Mouse (Mus musculus): ENCODE results near the gene Mfsd4b2. TPM values are rescaled to one million over a fixed set of nuclear protein-coding genes. Genes with fewer than 3 reads are reported as not detected.
A peak's percentile ranks its signal among the peaks of the same experiment; 100 is the strongest.
"Not testable (repeated sequence)": the region's sequence is repeated elsewhere in the genome, so short reads cannot be mapped to it uniquely, and the experiment has no call there.

The Mfsd4b2 gene
- total RNA-seq (2021) = under 1 TPM; 0.34 to 0.68 TPM

DNA sequence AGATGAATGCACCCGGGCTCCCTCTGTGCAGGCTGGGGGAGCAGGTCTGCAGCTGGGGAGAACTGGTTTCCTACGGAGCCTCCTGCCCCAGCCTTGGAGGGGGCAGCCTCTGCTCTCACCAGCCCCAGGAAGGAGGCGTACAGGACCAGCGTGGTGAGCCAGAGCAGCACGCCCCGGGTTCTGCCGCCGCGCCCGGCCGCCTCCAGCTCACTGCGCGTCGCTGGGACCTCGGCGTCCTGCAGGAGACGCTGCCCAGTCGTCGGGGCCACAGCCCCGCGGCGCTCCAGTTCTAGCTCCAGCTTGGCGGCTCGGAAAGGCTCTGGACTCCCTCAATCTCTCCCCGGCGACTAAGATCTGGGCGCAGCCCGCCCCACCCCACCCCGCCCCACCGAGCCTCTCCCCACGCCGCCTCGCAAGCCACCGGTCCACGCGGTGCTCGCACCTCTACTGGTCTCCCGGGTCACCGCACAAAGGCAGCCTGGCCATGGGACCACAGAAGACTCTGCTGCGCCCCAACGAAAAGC, at the start of gene Mfsd4b2:
Gene Mfsd4b2 (minus strand): TSS at position 308 of the 524 bp plus-strand sequence.
- DNase-seq (ENCODE audit: extremely low spot score in 1 of 2, low spot score in 1 of 2) = no peak

DNA sequence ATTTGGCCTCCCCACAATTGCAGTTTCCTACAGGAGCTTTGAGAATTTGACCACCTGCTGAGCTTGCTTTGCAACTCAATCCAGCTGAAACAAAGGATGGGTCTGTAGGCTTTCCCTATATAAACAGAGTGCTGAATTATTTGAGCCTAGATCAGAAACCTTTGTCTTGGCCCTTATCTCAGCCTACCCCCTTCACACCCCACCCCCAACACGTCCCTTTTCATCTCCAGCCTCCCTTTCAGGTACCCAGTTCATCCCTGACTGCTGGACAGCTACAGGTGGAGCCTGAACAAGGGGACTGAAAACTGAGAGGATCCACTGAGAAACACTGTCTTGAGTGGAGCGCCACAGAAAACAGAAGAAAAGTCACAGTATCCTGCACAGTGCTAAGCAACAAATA, 49.0 kb upstream of the Mfsd4b2 start:
- no peak for DNase-seq (ENCODE audit: extremely low spot score in 1 of 2, low spot score in 1 of 2)

DNA sequence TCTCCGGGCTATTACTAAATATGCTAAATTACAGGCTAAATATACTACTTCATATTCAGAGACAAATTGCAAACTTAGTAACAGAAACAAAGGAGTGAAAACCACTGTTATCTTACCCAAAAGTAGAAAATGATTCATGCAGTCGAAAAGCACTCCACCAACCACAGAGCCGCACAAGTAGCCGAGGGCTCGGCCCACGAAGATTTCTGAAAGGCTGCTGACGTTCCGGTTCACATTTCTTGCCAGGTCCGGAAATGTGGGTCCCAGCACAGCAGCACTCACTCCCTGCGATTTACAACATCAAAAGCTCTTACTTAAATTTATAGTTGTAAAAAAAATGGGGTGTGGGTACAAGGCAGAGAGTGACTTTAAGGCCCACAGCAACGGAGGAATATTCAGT, 48.3 kb upstream of the Mfsd4b2 start:
- DNase-seq (ENCODE audit: extremely low spot score in 1 of 2, low spot score in 1 of 2) = no peak

DNA sequence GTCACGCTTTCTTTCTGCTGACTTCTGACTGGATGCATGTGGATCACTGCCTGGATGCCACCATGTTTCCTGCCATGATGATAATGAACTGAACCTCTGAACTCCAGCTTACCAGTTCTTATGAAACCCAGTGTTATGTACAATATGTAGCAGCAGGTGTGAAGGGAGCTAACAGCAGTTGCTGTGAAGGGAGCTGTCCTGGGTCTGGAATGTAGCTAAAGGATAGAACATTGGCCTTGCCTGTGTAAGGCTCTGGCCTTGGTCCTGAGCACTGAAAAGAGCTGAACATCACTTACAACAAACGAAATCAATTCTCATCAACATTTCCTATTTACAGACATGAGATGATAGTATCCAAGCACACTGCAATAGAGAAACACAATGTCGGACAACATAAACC, 40.8 kb upstream of the Mfsd4b2 start:
- no peak for DNase-seq (ENCODE audit: extremely low spot score in 1 of 2, low spot score in 1 of 2)

DNA sequence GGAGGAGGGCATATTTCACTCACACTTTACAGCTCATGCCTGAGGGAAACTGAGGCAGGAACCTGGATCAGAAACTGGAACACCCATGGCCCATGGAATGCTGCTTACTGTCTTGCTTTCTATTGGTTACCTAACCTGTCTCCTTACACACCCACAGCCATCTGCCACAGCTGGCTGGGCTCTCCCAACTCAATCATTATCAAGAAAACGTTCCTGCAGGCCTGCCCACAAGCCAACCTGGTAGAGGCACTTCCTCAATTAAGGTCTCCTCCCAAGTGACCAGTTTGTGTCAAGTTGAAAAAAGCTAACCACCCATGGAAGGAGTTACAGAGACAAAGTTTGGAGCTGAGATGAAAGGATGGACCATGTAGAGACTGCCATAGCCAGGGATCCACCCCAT, 35.2 kb upstream of the Mfsd4b2 start:
- no peak for DNase-seq (ENCODE audit: extremely low spot score in 1 of 2, low spot score in 1 of 2)

DNA sequence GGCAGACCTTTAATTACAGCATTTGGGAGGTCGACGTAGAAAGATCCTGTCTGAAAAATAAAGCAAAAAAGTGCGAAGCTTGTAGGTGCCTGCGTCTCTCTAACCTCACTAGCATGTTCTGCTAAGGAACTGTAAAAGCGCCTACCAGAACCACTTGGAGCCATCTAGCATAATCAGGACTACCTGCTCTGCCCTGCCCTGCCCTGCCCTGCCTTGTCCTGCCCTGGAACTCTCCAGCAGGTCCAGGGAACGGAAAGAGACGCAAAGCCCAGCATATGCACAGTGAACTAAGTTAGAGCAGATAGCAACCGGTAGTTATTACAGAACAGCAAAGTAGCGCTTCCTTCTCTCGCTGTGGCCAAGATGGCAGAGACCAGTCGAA, 33.7 kb upstream of the Mfsd4b2 start:
- no peak for DNase-seq (ENCODE audit: extremely low spot score in 1 of 2, low spot score in 1 of 2)

DNA sequence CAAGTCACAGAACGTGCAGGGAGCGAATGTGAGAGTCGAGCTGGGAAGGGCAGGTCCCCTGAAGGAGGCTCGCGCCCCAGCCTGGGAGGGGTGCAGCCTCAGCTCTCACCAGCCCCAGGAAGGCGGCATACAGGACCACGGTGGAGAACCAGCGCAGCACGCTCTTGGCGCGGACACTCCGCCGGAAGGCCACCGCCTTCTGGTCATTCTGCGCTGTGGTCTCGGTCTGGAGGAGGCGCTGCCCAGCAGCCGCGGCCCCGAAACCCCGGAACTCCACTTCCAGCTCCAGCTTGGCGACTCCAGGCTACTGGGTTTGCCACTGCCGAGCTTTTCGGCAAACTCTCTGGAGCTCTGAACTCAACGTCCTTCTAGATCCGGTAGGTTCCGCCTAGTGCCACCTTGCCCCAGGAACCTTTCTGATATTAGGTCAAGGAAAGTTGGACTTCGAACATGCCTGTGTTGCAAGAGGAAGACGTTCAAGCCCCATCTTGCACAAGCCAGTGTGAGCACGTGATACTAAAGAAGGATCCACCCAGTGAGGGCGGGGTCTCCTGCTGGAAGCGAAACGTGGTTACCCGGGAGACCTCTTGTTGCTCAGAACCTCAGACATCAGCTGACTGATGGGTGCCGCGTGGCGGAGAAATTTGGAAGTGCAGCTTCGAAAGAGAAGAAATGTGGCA, 33.2 kb upstream of the Mfsd4b2 start, which contains the start of gene Mfsd4b3:
Gene Mfsd4b3 (minus strand): TSS at position 393 of the 680 bp plus-strand sequence.
- peak; percentile 70 to 87 for DNase-seq (ENCODE audit: extremely low spot score in 1 of 2, low spot score in 1 of 2)

DNA sequence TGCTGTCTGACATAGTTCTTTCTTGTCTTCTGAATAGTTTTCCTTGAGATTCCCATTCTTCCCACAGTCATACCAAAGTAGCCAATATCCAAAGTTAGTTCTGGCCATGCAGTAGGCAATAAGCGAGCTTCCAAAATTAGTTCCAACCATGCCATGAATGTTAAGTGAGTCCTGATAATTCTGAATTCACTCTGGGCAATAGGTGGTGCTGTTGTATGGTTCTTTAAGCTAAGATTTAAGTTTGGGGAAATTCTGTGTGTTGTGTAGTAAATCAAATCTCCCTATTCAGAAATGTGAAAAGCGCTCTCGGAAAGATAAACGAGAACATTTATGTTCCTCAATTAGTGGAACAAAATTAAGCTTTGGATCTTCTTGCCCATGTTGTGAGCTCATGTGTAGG, 31.5 kb upstream of the Mfsd4b2 start:
- no peak for DNase-seq (ENCODE audit: extremely low spot score in 1 of 2, low spot score in 1 of 2)

DNA sequence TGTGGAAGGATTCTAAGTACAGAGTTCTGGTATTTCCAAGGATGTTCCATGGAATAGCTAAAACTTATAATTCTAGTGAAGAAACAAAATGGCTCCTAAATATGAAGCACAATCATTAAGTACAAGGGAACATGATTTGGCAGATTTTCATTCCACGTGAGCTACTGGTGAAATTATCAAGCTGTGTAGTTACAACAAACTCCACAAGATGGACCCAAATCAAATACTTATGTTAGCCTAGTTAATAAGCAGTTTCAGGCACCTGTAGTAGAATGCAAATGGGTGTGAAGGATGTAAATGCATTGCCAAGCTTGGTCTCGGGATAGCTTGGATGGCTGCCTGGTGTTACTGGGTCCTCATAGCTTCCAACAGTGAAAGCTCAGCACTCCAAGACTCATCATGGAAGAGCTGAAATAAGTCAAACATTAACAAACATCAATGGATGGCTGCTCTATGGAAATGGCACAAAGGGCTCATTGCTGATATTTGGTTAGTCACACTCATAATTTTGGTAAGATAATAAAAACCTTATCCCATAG, 29.7 kb upstream of the Mfsd4b2 start:
- no peak for DNase-seq (ENCODE audit: extremely low spot score in 1 of 2, low spot score in 1 of 2)

DNA sequence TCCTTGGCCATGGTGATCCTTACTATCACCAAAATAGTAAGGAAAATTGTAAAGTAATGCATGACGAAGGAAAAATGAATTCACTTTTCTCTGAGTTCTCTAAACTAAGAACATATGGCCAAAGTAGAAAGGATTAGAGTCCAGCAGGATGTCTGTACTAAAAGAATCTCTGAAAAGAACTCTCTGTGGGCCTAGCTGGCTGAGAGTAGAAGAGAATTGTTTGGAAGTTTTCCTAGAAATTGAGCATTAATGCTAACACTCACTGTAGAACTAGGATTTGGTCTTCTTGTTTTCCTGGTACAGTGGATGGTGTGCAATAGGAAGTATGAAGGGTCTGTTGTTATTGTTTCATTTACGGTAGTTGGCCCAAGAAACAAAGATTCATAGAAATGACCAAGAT, 28.4 kb upstream of the Mfsd4b2 start:
- no peak for DNase-seq (ENCODE audit: extremely low spot score in 1 of 2, low spot score in 1 of 2)

DNA sequence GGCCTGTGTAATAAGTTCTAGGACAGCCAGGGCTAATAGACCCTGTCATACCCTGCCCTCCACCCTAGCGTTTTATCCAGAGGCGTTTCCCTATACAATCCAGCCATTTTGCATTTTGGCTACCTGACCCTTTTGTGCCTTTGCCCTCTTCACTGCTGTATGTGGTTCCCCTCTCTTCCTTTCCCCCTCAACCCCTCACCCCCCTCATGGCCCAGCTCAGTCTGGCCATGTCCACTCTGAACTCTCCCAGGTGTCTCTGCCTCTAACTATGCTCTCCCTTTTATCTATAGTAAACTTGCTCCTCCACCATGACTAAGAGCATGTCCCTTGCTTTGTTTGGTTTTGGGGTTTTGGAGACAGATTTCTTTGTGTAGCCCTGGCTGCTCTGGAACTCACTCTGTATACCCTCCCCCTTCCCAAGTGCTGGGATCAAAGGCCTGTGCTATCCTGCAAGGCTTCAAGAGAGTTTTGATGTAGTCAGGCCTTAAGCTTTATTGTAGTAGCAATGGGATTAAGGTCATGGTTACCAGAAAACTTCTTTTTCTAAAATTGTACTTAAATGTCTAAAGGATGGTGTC, 22.7 kb upstream of the Mfsd4b2 start:
- no peak for DNase-seq (ENCODE audit: extremely low spot score in 1 of 2, low spot score in 1 of 2)

DNA sequence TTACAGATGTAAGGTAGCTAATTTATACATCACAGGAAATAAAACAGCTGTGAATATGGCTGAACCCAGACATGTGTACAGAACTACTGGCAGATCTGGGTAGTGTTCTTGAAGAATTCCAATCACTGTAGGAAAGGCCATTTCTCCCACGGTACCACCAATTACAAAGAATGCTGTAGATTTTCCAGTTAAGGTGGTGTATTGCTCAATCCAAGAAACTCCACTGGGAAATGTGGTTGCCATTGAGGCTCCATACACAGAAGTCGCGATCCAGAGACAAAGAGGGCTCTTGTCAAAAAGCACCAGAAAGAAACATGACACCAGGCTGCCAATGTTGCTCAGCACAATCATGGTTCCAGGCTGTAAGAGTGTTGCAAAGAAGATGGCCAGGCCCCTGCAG, 20.5 kb upstream of the Mfsd4b2 start:
- not testable (repeated sequence) for DNase-seq (ENCODE audit: extremely low spot score in 1 of 2, low spot score in 1 of 2)

DNA sequence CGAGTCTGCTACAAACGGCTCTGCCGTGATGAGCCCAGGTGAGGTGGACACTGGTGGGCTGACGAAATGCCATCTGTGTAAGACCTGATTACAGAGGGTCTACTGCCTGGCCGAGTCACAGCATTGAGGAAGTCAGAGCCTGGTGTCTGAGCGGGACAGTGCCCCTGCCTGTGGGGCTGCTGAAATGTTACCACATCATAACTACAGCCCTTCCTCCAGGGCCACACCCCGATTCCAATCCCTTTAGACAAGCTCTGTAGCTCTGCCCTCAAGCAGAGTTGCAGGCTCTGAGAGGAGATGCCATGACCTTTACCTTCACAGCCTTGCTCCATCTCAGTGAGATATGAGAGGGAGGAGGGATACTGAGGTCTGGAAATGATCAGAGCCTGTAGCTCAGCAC, 9.8 kb upstream of the Mfsd4b2 start:
- no peak for DNase-seq (ENCODE audit: extremely low spot score in 1 of 2, low spot score in 1 of 2)

DNA sequence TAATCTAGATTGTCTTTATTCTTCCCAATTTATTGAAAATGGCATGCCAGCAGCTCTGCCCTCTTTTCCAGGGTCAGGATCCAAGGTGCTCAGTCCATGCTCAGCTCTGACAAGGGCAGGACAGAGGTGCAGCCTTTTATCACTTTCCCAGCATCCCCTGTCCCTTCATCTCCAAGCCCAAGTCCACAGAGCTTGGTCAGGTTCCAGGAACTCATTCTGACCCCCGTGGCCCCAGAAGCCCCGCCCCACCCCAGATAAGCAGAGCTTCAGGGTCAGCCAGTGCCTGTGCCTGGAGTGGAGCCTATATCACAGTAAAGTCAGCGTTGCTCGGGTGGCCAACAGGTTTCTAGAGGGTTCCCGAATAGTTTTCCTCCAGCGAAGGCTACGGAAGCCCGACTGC, 2.2 kb downstream of the Mfsd4b2 start:
- not testable (repeated sequence) for DNase-seq (ENCODE audit: extremely low spot score in 1 of 2, low spot score in 1 of 2)

DNA sequence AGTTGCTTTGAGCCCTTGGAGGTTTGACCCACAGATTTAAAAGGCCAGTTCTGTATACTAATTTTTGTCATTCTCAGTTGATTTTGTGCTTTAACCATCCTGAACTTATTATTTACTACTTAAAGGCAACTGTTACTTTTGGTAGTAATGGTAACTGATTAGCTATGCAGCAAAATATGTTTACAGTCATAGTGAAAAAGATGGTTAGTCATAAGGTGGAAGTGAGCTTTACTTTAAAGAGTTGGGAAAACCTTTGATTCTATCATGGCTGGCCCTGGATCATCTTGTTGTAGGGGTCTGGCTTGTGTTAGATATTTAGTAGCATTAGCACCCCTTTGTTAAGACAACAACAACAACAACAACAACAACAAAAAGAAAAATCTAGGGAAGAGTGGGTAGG, 14.1 kb downstream of the Mfsd4b2 start:
- DNase-seq (ENCODE audit: extremely low spot score in 1 of 2, low spot score in 1 of 2) = no peak

DNA sequence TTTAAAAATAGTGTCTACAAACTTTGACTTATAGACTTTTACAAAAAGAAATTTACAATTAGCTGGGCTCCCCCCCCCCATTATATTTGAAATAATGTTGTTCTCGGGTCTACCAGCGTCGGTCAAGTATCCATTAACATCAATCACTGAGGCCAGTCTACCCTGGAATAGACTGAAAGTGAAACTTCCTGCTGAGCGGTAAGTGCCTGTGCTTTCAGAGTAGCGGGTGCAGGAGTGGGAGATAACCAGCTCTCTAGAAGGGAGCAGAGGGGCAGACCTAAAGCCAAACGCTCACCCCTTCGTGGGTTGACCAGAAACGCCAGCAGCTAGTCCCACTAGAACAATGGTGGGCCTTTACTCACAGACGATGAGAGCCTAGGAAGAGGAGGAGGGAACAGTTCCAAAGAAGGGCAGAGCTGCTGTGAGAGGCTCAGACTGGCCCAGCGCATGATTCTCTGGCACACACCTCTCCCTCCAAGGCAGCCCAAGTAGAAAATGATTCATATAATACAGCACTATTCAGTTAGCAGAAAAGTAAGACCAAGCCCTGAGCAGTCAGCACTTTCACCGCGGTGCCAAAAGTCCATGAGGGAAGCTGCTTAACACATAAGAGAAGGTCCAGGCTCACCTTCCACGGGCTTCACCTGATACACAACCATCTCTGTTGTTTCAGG, 17.8 kb downstream of the Mfsd4b2 start:
- DNase-seq (ENCODE audit: extremely low spot score in 1 of 2, low spot score in 1 of 2) = no peak

DNA sequence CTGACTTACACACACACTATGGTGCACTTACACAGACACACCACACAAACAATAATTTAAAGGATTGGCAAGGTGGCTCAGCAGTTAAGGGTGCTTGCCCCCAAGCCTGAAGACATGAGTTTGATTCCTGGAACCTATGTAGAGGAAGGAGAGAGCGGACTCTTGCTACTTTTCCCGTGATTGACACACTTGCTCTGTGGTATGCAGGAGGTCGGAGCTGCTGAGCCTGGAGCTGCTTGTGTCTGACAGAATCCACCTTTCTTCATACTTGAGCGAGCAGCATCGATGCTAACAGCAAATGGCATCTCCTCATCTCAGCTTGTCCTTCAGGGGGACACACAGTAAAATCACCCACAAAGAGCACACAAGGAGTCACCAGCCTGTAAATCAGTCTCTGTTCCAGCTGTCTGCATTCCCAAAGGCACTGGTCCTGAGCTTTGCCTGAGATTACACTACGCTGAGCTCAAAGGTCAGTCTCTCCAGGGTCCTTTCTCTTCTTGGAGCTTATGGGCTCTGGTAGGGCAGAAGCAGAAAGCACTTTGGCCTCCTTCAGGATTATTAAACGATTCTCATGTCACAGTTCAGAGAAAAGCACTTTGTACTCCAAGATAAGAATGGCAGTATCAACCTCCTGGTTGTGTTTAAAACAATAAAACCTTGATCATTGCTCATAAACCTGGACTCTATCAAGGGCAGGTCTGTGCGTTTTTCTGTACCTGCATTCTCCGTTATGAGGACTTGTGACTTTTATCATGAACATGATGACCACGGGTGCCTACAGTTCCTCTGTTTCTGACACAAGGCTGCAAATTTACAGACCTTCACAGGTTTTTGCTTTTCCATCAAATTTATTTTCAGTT, 19.7 kb downstream of the Mfsd4b2 start:
- no peak for DNase-seq (ENCODE audit: extremely low spot score in 1 of 2, low spot score in 1 of 2)

DNA sequence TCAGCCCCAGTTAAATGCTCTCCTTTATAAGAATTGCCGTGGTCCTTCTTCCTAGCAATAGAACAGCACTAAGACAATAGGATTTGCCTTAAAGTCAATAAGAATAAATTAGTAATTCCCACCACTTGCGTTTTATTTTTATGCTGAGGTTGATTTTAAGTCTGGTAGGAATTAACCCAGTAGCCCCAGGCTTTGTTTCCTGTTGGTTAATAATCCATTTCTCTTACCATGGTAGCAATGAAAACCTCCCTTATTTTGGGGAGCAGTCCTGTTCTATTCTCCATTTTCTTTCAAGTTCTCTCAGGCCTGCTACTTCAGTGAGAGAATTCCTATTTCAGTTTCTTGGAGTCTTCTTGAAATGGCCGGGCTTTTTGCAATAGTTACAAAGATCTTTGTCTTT, 22.5 kb downstream of the Mfsd4b2 start:
- DNase-seq (ENCODE audit: extremely low spot score in 1 of 2, low spot score in 1 of 2) = no peak

DNA sequence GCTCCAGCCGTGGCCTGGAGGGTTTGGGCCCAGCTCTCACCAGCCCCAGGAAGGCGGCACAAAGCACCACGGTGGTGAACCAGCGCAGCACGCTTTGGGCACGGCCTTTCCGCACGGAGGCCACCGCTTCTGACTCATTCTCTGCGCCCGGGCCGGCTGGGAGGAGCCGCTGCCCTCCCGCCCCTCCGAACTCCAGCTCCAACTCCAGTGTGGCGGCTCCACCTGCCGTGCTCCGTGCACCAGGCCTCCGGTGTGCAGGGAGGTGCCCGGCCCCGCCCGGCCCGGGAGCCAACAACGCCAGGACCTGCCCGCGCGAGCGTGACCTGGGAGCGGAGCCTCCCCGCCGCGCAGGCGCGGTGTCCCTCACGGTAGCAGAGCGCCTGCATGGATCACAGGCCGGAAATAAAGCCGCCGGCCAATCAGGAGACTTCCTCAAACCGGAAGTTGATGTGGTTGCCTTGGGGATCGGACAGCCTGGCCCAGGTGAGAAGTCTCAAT, 27.8 kb downstream of the Mfsd4b2 start, which contains the start of gene Mfsd4b4:
Gene Mfsd4b4 (minus strand): TSS at position 365 of the 498 bp plus-strand sequence.
- DNase-seq (ENCODE audit: extremely low spot score in 1 of 2, low spot score in 1 of 2) = peak; percentile 67 to 75

DNA sequence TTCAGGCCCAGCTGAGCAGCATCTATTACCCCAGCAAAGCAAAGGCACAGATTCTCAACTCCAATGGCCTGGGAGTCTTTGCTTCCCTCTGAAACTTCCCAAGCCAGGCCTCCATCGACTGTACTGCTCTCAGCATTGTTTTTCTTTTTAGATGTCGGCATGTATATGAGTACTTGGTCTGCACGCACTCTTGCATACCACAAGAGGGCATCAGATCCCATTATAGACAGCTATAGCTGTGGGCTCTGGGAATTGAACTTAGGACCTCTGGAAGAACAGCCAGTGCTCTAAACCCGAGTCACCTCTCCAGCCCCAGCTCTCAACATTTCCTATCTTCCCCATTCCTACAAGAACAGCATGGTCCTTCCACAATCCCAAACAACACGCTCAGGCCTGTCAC, 30.2 kb downstream of the Mfsd4b2 start:
- no peak for DNase-seq (ENCODE audit: extremely low spot score in 1 of 2, low spot score in 1 of 2)
